Mouse (Mus musculus) forelimb bud, embryonic 11.5 days (tissue): ENCODE measurements around the gene Phyhd1.

Experiments
- DNase-seq: peaks from one replicate; pipeline ENCODE4 v3.0.0-alpha.2; 2012; ENCODE audit warnings: low read depth, low spot score

Gene Phyhd1

DNA sequence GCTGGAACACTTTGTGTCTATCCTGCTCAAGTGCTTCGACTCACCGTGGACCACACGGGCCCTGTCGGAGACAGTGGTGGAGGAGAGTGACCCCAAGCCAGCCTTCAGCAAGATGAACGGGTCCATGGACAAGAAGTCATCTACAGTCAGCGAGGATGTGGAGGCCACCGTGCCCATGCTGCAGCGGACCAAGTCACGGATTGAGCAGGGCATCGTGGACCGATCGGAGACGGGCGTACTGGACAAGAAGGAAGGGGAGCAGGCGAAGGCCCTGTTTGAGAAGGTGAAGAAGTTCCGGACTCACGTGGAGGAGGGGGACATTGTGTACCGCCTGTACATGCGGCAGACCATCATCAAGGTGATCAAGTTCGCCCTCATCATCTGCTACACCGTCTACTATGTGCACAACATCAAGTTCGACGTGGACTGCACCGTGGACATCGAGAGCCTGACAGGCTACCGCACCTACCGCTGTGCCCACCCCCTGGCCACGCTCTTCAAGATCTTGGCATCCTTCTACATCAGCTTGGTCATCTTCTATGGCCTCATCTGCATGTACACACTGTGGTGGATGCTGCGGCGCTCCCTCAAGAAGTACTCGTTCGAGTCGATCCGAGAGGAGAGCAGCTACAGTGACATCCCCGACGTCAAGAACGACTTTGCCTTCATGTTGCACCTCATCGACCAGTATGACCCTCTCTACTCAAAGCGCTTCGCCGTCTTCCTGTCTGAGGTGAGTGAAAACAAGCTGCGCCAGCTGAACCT is 10.2 kb upstream of the Phyhd1 start:
- DNase-seq: no peak

DNA sequence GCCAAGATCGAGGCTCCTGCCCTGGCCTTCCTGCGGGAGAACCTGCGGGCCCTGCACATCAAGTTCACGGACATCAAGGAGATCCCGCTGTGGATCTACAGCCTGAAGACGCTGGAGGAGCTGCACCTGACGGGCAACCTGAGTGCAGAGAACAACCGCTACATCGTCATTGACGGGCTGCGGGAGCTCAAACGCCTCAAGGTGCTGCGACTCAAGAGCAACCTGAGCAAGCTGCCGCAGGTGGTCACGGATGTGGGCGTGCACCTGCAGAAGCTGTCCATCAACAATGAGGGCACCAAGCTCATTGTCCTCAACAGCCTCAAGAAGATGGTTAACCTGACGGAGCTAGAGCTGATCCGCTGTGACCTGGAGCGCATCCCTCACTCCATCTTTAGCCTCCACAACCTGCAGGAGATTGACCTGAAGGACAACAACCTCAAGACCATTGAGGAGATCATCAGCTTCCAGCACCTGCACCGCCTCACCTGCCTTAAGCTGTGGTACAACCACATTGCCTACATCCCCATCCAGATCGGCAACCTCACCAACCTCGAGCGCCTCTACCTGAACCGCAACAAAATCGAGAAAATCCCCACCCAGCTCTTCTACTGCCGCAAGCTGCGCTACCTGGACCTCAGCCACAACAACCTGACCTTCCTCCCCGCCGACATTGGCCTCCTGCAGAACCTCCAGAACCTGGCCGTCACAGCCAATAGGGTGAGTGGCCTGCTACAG is 9.2 kb upstream of the Phyhd1 start:
- no peak for DNase-seq

DNA sequence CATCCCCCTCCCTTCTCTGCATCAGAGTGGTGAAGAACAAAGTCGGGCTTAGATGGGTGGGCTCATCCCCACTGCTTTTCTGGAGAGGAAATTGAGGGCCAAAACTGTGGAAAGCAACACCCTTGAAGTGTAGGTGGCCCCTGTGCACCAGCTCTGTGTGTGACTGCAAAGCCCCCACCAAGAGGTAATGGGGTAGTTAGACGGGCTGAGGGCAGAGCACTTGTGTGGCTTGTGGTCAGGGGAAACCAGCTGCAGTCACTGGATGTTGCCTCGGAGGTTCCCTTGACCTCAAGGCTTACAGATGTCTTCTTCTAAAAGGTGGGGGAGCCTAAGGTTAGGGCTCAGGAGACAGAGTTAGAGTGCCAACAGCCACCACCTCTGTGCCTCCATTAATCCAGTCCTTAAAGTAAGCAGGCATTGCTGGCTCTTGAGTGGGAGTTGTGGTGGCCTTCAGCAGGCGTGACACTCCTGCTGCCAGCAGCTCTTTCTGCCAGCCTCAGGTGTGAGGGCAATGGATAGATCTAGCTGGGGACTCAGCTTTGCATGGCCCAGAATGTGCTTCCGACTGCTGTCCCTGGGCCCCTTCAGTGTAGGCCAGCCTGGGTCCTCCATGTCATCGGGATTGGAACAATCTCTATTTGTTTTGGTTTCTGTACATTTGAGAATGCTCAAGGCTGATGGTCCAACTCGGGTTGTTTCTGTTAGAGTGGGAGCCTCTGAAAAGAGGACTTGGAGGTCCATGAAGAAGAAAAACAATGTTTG is 8.1 kb upstream of the Phyhd1 start:
- no peak for DNase-seq

DNA sequence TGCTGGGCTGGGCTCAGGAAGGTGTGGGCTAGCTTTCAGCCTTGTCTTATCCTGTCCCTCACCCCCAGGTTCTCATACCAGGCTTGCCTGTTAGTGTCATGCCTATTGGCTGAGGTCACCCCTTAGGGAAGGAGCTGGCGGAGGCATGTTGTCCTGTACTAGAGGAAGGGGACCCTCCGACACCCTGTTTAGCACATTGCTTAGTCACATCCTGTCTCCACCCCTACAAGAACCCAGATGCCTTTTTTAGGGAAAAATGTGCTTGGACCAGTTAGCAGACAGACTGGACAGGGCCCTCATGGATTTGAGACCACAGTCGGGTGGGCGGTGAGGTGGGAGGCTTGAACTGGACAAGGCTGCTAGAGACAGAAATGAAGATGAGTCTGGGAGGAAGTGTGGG is 7.4 kb upstream of the Phyhd1 start:
- DNase-seq: no peak

DNA sequence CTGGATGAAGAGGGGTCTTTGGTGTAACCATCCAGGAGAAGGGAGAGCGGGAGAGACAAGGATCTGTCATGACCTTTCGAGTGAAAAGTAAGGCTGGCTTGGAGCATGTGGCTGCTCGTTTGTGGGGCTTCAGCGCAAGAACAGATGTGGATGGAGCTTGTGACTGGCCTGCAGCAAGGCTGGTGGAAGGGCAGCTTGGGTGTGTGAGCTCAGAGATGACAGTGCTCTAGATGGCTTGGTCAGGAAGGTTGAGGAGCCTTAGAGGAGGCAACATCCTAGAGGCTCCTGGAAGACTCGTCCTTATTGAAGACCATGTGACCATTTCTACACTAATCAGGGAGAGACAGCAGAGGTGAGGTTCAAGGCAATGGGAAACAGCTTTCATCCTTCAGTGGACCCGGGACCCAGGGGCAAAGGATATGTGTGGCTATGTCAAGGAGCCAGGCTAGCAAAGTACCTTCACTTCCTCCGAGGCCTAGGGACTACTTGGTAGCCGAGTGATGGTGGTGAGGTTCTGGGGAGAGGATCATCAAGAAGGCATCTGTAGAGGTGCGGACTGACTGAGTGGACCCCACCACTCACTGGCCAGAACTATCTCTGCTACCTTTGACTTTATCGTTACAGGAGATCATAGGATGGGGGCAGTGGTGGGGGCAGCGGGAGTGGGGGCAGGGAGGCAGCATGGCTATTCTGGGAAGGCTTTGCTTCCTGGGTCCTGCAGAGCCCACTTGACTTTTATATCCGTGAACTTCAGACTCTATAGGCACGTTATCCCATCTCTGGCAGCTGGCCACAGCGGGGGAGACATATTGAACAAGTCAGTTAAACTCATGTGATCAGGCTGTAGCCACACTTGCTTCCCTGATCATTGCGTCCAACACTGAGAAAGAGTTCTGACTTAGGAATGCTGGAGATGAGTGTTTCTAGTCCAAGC is 6.6 kb upstream of the Phyhd1 start:
- DNase-seq: no peak

DNA sequence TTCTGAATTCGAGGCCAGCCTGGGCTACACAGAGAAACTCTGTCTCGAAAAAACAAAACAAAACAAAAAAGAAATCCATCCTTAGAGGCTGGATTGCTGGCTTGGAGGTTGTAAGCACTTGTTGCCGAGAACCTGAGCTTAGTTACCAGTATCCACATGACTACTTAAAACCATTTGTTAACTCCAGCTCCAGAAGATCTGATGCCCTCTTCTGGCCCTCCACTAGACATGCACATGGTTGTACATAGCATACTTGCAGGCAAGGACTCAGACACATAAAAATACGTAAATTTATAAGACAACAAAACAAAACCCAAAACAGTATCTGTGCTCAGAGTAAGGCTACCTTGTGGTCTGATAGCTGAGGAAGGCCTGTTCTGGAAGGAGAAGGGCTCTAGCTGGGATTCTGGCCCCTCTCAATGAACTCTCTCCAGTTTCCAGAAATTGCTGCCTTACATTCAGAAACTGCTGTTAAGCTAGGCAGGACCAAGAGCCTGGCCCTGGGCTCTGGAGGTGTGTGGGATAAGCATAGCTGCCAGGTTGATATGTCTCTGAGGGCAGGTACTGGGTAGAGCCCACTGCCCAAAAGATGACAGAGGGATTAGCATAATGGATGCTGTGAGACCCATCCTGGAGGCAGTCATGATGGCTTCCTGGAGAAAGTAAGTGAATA is 4.8 kb upstream of the Phyhd1 start:
- DNase-seq: no peak

DNA sequence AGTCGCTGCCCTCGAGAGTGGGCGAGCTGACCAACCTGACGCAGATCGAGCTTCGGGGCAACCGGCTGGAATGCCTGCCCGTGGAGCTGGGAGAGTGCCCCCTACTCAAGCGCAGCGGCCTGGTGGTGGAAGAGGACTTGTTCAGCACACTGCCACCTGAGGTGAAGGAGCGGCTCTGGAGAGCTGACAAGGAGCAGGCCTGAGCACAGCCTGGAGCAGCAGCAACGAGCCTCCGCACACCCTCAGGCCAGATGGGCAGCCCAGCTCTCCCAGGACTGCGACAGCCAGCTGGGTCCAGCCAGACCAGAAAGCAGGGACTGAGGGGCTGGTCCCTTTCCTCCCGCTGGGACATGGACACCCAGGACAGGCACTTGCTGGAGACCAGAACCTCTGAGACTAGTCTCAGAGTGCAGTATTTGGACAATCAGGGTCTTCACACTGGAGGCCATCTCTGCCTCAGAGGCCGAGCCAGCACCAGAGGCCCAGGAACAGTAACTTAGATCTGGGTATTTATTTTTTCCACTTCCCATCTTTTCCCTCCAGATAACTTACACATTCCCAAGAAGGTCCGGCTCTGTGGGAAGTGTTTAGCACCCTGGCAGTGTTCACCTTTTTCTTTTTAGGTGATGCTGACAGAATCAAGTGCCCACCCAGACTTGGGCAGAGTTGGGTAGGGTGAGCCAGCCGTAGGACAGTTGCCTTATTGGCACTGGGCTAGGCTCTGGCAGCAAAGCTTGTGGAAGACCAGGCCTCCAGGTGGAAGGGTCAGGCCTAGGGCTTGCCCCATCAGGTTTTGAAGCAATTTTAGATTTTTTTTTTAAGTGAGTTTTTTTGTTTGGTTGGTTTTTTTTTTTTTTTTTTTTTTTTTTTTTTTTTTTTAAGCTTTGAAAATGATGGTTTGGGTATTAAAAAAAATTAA is 3.8 kb upstream of the Phyhd1 start:
- no peak for DNase-seq

DNA sequence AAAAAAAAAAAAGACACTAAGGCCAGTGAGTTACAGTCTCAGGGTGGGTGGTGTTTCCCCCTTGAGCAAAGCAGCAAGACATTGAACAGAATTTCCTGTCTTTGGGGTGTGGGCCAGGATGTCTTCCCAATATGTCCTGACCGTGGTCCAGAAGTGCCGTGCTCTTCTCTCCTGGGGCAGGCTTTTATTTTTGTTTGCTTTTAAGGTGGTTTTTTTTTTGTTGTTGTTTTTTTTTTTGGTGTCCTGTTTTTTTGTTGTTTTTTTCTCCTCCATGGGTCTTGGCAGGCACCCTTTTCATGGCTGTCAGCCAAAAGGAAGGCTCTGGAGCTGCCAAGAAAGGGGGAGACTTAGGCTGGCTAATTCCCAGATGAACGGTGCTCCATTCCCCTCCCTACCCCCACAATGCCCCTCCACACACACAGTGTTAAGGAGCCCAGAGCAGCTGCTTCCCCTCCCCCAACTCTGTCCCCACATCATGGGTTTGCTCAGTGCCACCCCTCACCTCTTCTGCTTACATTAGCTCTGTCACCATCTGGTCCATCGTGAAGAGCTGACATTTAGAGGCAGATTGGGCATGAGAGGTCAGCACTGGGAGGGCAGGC is 3.1 kb upstream of the Phyhd1 start:
- DNase-seq: no peak

DNA sequence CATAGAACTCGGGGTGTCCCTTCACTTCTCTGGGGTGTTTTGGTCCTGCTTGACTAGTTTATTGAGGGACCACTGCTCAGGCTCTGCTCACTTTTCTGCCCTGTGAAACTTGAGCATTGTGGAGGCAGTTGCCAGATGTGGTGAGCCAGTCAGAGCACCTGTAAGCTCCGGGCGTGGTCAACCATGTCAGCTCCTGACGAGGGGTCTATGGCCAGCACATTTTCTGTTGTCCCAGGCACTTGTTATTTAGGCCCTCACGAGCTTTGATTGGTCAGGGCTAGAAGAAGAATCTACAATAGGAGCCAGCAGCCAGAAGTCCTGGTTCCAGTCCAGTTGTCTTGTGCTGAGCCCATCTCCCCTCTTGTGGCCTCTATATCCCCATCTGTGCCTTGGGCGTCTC is 2.2 kb upstream of the Phyhd1 start:
- no peak for DNase-seq

DNA sequence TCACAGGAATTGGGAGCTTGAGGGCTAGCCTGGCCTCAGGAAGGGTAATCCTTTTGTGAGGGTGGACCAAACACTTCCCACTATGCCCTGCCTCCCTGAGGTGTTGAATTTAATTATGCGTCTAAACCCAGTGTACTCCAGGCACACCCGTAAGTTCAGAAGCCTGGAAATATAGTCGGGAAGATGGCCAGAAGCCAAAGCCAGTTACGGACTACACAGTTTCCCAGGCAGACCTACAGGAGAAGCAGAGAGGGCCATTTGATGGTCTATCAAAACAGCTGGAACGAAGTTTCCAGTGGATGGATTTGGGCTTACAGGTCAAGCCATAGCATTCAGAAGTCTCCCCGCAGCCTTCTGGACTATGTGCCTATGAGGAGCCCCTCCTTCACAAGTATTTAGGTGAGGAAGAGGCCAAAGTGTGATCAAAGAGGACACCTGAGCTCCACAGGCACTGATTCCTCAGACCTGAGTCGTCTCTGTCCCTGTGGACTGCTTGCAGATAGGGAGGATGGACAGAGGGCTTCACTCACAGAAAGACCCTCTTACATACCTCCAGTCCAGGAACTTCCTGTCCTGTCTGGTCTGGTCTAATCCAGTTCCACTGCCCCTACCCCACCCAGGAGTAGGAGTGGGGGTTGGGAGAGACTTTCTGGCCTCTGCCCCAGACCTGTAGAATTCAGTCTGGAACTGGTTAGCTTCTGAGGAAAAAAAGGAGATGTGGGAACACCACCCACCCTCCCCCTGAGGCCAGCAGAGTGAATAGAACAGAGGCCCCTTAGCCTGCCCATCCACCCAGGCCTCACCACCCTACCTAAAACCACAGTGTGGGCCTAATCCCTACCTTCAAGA is 1.1 kb upstream of the Phyhd1 start:
- DNase-seq: peak; percentile 44

DNA sequence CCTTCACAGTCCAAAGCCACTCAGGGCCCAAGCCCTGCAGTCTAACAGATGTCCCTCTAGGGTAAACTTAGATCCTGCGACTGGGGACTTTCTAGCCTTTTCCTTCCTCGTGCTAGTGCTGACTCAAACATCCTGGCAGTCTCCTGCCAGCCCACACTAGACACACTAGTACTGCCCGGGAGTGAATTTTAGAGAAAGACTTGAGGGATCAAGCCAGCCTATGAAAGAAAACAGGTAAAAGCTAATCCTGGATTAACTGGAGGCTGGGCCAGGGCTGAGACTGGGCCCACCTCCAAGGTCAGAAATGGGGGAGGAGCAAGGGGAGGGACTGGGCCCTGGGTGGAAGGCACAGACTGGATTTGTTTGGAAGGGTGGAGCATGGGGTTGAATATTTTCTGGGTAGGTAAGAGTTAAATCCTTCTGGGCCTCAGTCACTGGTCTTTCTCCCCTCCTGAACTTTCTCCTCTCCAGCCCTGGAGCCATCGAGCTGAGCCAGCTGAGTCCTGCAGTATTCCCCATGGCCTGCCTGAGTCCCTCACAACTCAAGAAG is 464 bp downstream of the Phyhd1 start:
- peak; percentile 26 for DNase-seq

DNA sequence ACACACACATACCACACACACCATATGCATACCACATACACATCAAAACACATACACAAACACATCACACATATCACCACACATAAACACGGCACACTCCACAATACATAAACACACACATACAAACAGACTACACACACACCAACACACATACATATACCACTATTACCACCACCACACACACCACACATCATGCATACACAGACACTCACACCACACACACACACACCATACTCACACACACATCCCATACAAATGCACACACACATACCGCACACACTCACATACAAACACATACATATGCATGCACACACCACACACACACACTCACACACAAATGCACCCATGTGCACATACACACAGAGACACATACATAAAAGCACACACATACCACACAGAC is 1.5 kb downstream of the Phyhd1 start:
- no peak for DNase-seq

DNA sequence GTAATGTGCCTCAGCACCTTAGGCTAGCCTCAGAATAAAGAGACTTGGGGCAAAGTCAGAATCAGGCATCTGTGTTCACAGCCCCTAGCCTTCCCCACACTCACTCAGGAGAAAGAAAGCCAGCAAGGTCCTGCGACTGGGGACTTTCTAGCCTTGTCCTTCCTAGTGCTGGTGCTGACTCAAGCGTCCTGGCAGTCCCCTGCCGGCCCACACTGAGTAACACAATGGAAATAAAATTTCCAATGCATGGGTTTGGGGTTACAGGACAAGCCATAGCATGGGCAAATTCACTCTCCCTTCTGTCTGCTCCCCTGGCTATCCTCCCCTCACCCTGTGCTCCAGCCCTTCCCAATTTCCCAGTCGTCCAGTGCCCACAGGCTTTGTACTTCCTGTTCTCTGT is 2.4 kb downstream of the Phyhd1 start:
- DNase-seq: no peak

DNA sequence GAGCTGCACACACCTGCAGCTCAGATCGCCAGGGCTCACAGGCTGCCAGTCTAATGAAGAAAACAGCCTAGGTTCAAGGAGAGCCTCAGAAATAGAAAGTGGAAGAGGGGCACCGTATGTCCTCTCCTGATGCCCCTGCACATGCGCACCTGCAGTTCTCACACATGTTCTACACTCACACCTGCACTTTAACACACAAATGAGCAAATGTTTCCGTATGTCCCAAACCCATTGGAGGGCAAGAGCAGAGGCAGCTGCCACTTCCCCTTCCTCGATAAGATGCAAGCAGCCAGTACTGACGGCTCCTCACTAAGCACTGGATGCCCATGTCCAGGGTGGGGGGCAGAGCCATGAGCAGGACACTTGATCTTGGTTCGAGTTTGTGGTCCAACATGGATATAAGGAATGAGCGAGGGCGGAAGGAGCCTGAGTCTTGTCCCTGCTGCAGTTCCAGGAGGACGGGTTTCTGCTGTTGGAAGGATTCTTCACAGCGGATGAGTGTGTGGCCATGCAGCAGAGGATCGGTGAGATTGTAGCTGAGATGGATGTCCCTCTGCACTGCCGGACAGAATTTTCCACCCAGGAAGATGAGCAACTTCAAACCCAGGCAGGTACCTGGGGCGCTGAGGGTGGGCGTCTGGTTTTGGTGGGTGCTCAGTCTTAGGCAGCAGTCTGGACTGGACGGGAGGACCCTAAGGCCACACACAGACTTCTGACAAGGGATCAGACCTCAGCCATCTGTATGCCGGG is 3.4 kb downstream of the Phyhd1 start:
- DNase-seq: no peak

DNA sequence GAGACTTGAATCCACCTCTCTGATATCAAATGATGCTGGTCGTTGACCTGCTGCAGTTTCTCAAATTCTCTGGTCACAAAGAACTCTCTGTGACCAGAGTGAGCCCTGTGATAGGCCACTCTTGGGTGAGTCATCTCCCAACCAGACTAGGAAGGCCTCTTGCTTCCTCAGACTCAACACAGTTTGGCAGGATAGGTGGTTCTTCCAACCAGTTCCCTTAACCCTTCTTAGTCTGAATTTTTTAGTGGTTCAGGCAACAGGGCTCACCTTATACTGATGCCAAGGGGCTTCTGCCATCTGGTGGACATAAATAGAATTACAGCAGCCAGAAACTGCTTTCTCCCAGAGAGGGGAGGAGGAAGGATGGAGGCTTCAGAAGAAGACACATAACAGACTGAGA is 4.1 kb downstream of the Phyhd1 start:
- peak; percentile 68 for DNase-seq

DNA sequence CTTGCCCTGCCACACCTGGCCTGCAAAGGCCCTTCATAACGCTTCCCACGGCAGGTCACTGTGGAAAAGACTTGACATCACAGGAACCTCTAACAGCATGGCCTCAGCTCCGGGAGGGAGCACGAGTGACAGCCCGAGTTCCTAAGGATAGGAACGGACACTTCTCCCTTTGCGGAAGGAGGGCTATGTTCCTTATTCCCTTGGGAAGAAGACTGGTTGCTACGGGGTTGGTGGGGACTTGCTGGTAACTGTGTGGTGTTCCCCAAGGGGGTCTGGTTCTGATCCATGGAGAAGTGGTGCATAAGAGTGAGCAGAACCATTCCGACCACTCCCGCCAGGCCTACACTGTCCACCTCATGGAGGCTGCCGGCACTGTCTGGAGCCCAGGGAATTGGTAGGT is 14.7 kb downstream of the Phyhd1 start, which contains the start of gene Gm28038:
Gene Gm28038, plus strand, starts transcription at position 301 of the 400 bp plus-strand sequence.
- DNase-seq: no peak

DNA sequence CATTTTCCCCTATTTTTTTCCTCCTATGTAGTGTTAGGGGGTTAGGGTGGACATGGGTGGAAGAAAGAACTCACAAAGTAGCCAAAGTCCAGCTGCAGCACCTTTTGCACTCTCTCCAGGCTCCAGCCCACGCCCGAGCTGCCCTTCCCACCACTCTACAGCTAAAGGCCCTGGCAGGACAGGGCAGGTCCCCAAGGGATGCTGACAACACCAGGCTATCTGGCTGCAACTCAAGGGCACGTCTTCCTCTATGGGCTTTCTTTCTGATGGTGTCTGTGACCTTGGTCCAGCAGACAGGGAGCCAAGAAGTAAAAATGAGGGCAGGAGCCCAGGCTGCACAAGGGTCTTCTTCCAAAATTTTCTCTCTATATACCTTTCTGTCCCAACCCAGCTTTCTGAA is 15.6 kb downstream of the Phyhd1 start:
- no peak for DNase-seq
